Mouse (Mus musculus) embryonic facial prominence, embryonic 11.5 days (tissue): ENCODE measurements around the gene Arhgef6. TPM values are rescaled to one million over a fixed set of nuclear protein-coding genes. Genes with fewer than 3 reads are reported as not detected.
A peak's percentile ranks its signal among the peaks of the same experiment; 100 is the strongest.

ENCODE experiments used
- ATAC-seq: fragments of 200-750 bp; cut with Nextera tagmentation; replicated peaks from 2 replicates; pipeline ENCODE4 v1.8.0; 2017; ENCODE audit warnings: low read depth; ENCODE audit not compliant: insufficient number of reproducible peaks, low FRiP score, low TSS enrichment
- DNase-seq: peaks from one replicate; pipeline ENCODE4 v3.0.0-alpha.2; 2015; ENCODE audit warnings: low spot score
- H3K27ac ChIP-seq: fragments of 300-500 bp; sonication (generic); replicated peaks from 2 replicates; pipeline ENCODE4 v1.5.1; 2014; ENCODE audit warnings: mild to moderate bottlenecking, low read depth, low read length, control low read depth
- H3K27me3 ChIP-seq: fragments of 300-500 bp; sonication (generic); 2 replicates; pipeline ENCODE4 v1.6.1; 2014; ENCODE audit warnings: mild to moderate bottlenecking, low read length, moderate library complexity, mixed read lengths; ENCODE audit not compliant: control insufficient read depth, insufficient read depth
- H3K36me3 ChIP-seq: fragments of 300-500 bp; sonication (generic); replicated peaks from 2 replicates; pipeline ENCODE4 v1.6.1; 2014; ENCODE audit warnings: low read depth, mild to moderate bottlenecking, low read length, moderate library complexity, mixed read lengths; ENCODE audit not compliant: control insufficient read depth, insufficient read depth
- H3K4me1 ChIP-seq: fragments of 300-500 bp; sonication (generic); 2 replicates; pipeline ENCODE4 v1.6.1; 2014; ENCODE audit warnings: low read length, mixed read lengths; ENCODE audit not compliant: control insufficient read depth, insufficient read depth
- H3K4me2 ChIP-seq: fragments of 300-500 bp; sonication (generic); 2 replicates; pipeline ENCODE4 v1.6.1; 2014; ENCODE audit warnings: low read depth, mild to moderate bottlenecking, control low read depth, low read length, moderate library complexity
- H3K4me3 ChIP-seq: fragments of 300-500 bp; sonication (generic); 2 replicates; pipeline ENCODE4 v1.5.1; 2014; ENCODE audit warnings: low read depth, low read length, control low read depth
- H3K9ac ChIP-seq: fragments of 300-500 bp; sonication (generic); replicated peaks from 2 replicates; pipeline ENCODE4 v1.6.1; 2014; ENCODE audit warnings: mild to moderate bottlenecking, control low read depth, low read length
- H3K9me3 ChIP-seq: fragments of 300-500 bp; sonication (generic); replicated peaks from 2 replicates; pipeline ENCODE4 v1.6.1; 2016; ENCODE audit warnings: mild to moderate bottlenecking, low read length, inconsistent platforms, mixed read lengths; ENCODE audit not compliant: control insufficient read depth
- WGBS: fragments of 180-500 bp; shearing (Covaris S2); extraction: QIAGEN DNeasy Blood & Tissue Kit; methylation state at CpG from one replicate; pipeline ENCODE4 v1.1.7; 2014; 5-methylcytosine and 5-hydroxymethylcytosine counted together
- polyA plus RNA-seq: library from polyadenylated mRNA; unstranded; fragments of >200 nt; fragmentation: Nextera tagmentation; extraction: Ambion mirVana; gene quantifications from 2 replicates; pipeline ENCODE4 v1.2.1, GENCODE M21; 2014

Gene Arhgef6
- polyA plus RNA-seq, 1 experiment from 2014 or later: 7.2 TPM

GRCm38 (mm10) chrX:57359316-57359715 lies 20.8 kb upstream of the Arhgef6 start:
- H3K27ac ChIP-seq: no peak overlapping the region
- no peaks in the 10 kb centered on the region for H3K27me3 ChIP-seq
- no peak overlapping the region for H3K4me3 ChIP-seq
- H3K4me1 ChIP-seq: no peaks in the 10 kb centered on the region
- H3K4me2 ChIP-seq: no peak overlapping the region
- H3K9ac ChIP-seq: no peak overlapping the region
- DNase-seq: no peak
- 63% methylated on average over 1 of the region's 1 CpGs for WGBS
- ATAC-seq: no peak
- H3K36me3 ChIP-seq: no peaks in the 10 kb centered on the region
- H3K9me3 ChIP-seq: no peaks in the 10 kb centered on the region

DNA sequence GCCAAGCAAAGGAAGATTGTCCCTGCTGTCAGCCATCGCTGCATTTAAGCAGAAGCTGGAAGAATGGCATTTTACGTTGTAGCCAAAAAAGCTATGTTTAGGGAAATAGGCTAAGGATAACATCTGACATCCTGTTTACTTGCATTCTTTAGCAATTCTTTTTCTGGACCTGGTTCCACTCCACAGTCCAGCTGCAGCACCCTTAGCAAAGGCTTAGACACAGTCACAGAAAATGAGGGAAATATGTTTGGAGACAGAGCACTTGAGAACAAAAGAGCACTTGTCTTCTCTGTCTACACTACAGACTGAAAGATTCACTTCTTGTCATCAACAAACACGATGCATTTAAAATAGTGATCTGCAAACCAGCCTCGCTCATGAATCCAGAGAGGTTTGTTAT lies 691 bp upstream of the Arhgef6 start:
- WGBS: 66% methylated on average over 4 of the region's 4 CpGs
- ATAC-seq: no peak

GRCm38 (mm10) chrX:57337582-57337981 lies 947 bp downstream of the Arhgef6 start:
- ATAC-seq: no peak
- H3K4me2 ChIP-seq: no peak overlapping the region
- no peak overlapping the region for H3K9ac ChIP-seq
- H3K27me3 ChIP-seq: no peaks in the 10 kb centered on the region
- no peak for DNase-seq
- no peak overlapping the region for H3K4me3 ChIP-seq
- H3K36me3 ChIP-seq: no peaks in the 10 kb centered on the region
- no peaks in the 10 kb centered on the region for H3K9me3 ChIP-seq
- no peak overlapping the region for H3K27ac ChIP-seq
- no peaks in the 10 kb centered on the region for H3K4me1 ChIP-seq

More for the DNA sequence above, 691 bp upstream of the Arhgef6 start:
- Histone ChIP-seq H3K27ac (no peak overlapping the region), H3K27me3 (no peaks in the 10 kb centered on the region), H3K4me3 (no peak overlapping the region), H3K9ac (no peak overlapping the region), H3K36me3 (no peaks in the 10 kb centered on the region), H3K4me2 (no peak overlapping the region), H3K9me3 (no peaks in the 10 kb centered on the region), H3K4me1 (no peaks in the 10 kb centered on the region)
- no peak for DNase-seq

GRCm38 (mm10) chrX:57336958-57337357 lies 1.6 kb downstream of the Arhgef6 start:
- H3K4me1 ChIP-seq: no peaks in the 10 kb centered on the region
- WGBS: 81% methylated on average over 9 of the region's 9 CpGs
- no peak for ATAC-seq
- no peaks in the 10 kb centered on the region for H3K36me3 ChIP-seq
- H3K27ac ChIP-seq: no peak overlapping the region
- H3K27me3 ChIP-seq: no peaks in the 10 kb centered on the region
- H3K4me3 ChIP-seq: no peak overlapping the region
- H3K4me2 ChIP-seq: no peak overlapping the region
- no peak overlapping the region for H3K9ac ChIP-seq
- no peak for DNase-seq
- no peaks in the 10 kb centered on the region for H3K9me3 ChIP-seq

DNA sequence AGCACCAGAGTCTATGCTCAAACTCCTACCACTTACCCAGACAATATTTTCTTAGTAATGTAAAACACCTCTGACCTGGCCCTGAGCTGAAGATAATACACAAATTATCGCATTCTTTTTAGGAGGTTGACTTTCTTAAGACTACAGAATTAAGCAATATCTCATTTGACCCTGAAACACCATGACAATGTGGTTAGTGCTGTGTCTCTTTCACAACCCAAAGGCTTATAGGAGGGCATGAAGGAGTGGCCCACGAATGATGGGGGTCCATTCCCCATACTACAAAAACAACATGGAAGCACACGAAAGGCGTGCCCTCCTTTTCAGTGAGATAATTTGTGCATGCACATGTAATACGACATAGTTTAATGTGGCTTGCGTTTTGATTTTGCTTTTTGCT lies 3.2 kb downstream of the Arhgef6 start:
- H3K27ac ChIP-seq: no peak overlapping the region

GRCm38 (mm10) chrX:57327668-57328338 lies 10.7 kb downstream of the Arhgef6 start:
- no peaks in the 10 kb centered on the region for H3K9me3 ChIP-seq
- WGBS: 66% methylated on average over 3 of the region's 3 CpGs
- no peak for ATAC-seq
- no peak overlapping the region for H3K4me2 ChIP-seq
- no peak overlapping the region for H3K27ac ChIP-seq
- H3K4me1 ChIP-seq: no peaks in the 10 kb centered on the region
- H3K4me3 ChIP-seq: no peak overlapping the region
- H3K36me3 ChIP-seq: no peaks in the 10 kb centered on the region
- DNase-seq: no peak
- no peaks in the 10 kb centered on the region for H3K27me3 ChIP-seq
- no peak overlapping the region for H3K9ac ChIP-seq

More for the DNA sequence above, 3.2 kb downstream of the Arhgef6 start:
- Histone ChIP-seq H3K4me3 (no peak overlapping the region), H3K9ac (no peak overlapping the region), H3K36me3 (no peaks in the 10 kb centered on the region), H3K27me3 (no peaks in the 10 kb centered on the region), H3K4me1 (no peaks in the 10 kb centered on the region), H3K9me3 (no peaks in the 10 kb centered on the region), H3K4me2 (no peak overlapping the region)
- WGBS: 87% methylated on average over 6 of the region's 6 CpGs
- ATAC-seq (no peak), DNase-seq (no peak)

- H3K9me3 ChIP-seq: no peaks in the 10 kb centered on the region
- peak overlapping the region; percentile 76 for H3K4me2 ChIP-seq
- no peaks in the 10 kb centered on the region for H3K4me1 ChIP-seq
- DNase-seq (peak; percentile 21), ATAC-seq (peak; percentile 76)
- no peaks in the 10 kb centered on the region for H3K27me3 ChIP-seq
- peak overlapping the region; percentile 5 for H3K9ac ChIP-seq
- no peak overlapping the region for H3K27ac ChIP-seq
- H3K36me3 ChIP-seq: no peaks in the 10 kb centered on the region
- 31% methylated on average over 15 of the region's 16 CpGs for WGBS
- peak overlapping the region; percentile 28 for H3K4me3 ChIP-seq
These were observed 11.9 kb downstream of the Arhgef6 start for GRCm38 (mm10) chrX:57326487-57327221.

- peak overlapping the region; percentile 5 for H3K9ac ChIP-seq
- WGBS: 15% methylated on average over 20 of the region's 29 CpGs
- H3K27me3 ChIP-seq: no peaks in the 10 kb centered on the region
- no peaks in the 10 kb centered on the region for H3K4me1 ChIP-seq
- ATAC-seq: peak; percentile 52
- H3K36me3 ChIP-seq: no peaks in the 10 kb centered on the region
- peak overlapping the region; percentile 28 for H3K4me3 ChIP-seq
- no peaks in the 10 kb centered on the region for H3K9me3 ChIP-seq
- H3K27ac ChIP-seq: no peak overlapping the region
- DNase-seq: peak; percentile 8
- peak overlapping the region; percentile 76 for H3K4me2 ChIP-seq
These were observed 12.6 kb downstream of the Arhgef6 start for GRCm38 (mm10) chrX:57325861-57326461.
